Mouse (Mus musculus) hindbrain, embryonic 11.5 days (tissue): ENCODE measurements around the gene Slc10a7. TPM values are rescaled to one million over a fixed set of nuclear protein-coding genes. Genes with fewer than 3 reads are reported as not detected.

Experiments
- ATAC-seq: fragments of 200-750 bp; cut with Nextera tagmentation; 2 replicates; pipeline ENCODE4 v1.8.0; 2017; ENCODE audit warnings: mild to moderate bottlenecking, moderate TSS enrichment, moderate library complexity; ENCODE audit not compliant: low FRiP score
- DNase-seq: peaks from one replicate; pipeline ENCODE4 v3.0.0-alpha.2; 2015; ENCODE audit warnings: low spot score
- H3K27ac ChIP-seq: fragments of 300-500 bp; sonication (generic); 2 replicates; pipeline ENCODE4 v1.5.1; 2014; ENCODE audit warnings: mild to moderate bottlenecking, low read depth, low read length
- H3K27me3 ChIP-seq: fragments of 300-500 bp; sonication (generic); 2 replicates; pipeline ENCODE4 v1.6.1; 2014; ENCODE audit warnings: mild to moderate bottlenecking, low read length, moderate library complexity, mixed read lengths; ENCODE audit not compliant: control insufficient read depth, insufficient read depth
- H3K36me3 ChIP-seq: fragments of 300-500 bp; sonication (generic); 2 replicates; pipeline ENCODE4 v1.6.1; 2014; ENCODE audit warnings: mild to moderate bottlenecking, low read length, moderate library complexity, mixed read lengths; ENCODE audit not compliant: control insufficient read depth, insufficient read depth
- H3K4me1 ChIP-seq: fragments of 300-500 bp; sonication (generic); replicated peaks from 2 replicates; pipeline ENCODE4 v1.6.1; 2014; ENCODE audit warnings: low read length, mixed read lengths; ENCODE audit not compliant: control insufficient read depth, insufficient read depth
- H3K4me2 ChIP-seq: fragments of 300-500 bp; sonication (generic); replicated peaks from 2 replicates; pipeline ENCODE4 v1.6.1; 2014; ENCODE audit warnings: mild to moderate bottlenecking, low read depth, low read length
- H3K4me3 ChIP-seq: fragments of 300-500 bp; sonication (generic); 2 replicates; pipeline ENCODE4 v1.5.1; 2014; ENCODE audit warnings: low read depth, low read length
- H3K9ac ChIP-seq: fragments of 300-500 bp; sonication (generic); 2 replicates; pipeline ENCODE4 v1.6.1; 2014; ENCODE audit warnings: low read depth, low read length
- H3K9me3 ChIP-seq: fragments of 300-500 bp; sonication (generic); 2 replicates; pipeline ENCODE4 v1.6.1; 2016; ENCODE audit warnings: low read length; ENCODE audit not compliant: control insufficient read depth
- WGBS: fragments of 180-500 bp; shearing (Covaris S2); extraction: QIAGEN DNeasy Blood & Tissue Kit; methylation state at CpG from one replicate; pipeline ENCODE4 v1.1.7; 2014; 5-methylcytosine and 5-hydroxymethylcytosine counted together
- polyA plus RNA-seq: library from polyadenylated mRNA; unstranded; fragments of >200 nt; fragmentation: Nextera tagmentation; extraction: Ambion mirVana; gene quantifications from 2 replicates; pipeline ENCODE4 v1.2.1, GENCODE M21; 2014

Gene Slc10a7
- polyA plus RNA-seq, 1 experiment from 2014 or later, result 12.8 TPM

DNA sequence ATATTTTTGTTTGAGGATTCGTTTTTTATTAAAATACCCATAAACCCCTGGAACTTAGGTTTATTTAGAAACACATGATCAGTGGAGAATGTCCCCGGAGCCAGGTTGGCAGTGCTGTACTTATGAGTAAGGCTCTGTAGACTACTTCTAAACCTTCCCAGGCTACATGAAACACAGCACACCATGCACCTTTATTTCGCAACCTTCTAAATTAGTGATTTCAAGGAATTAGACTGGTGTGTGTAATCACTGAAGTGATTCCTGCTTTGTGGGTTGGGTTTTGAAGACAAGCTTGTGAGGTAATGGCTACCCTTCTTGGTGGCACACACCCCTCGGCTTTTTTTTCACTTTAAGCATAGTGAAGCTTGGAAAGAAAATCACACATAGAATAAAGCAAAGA, 46.7 kb downstream of the Slc10a7 start:
- 93% methylated on average over 4 of the region's 4 CpGs for WGBS
- no peaks in the 10 kb centered on the region for H3K9me3 ChIP-seq
- H3K4me1 ChIP-seq, result 0 out of 2 replicates have a peak, but pooled peaks cover 4% of the 10 kb centered on the region
- no peak overlapping the region for H3K4me3 ChIP-seq
- H3K4me2 ChIP-seq, result no peak overlapping the region
- no peak overlapping the region for H3K9ac ChIP-seq
- ATAC-seq (no peak), DNase-seq (no peak)
- H3K27ac ChIP-seq, result no peak overlapping the region
- no peaks in the 10 kb centered on the region for H3K36me3 ChIP-seq
- H3K27me3 ChIP-seq, result no peaks in the 10 kb centered on the region

- ATAC-seq, result peak; percentile 89
- 0 out of 2 replicates have a peak, but pooled peaks cover 3% of the 10 kb centered on the region for H3K9me3 ChIP-seq
- no peak overlapping the region for H3K4me2 ChIP-seq
- 0 out of 2 replicates have a peak, but pooled peaks cover 2% of the 10 kb centered on the region for H3K36me3 ChIP-seq
- peak overlapping the region; percentile 75 for H3K27ac ChIP-seq
- H3K4me3 ChIP-seq, result no peak overlapping the region
- H3K27me3 ChIP-seq, result no peaks in the 10 kb centered on the region
- no peak overlapping the region for H3K9ac ChIP-seq
- WGBS, result 23% methylated on average over 11 of the region's 11 CpGs
- H3K4me1 ChIP-seq, result 0 out of 2 replicates have a peak, but pooled peaks cover 4% of the 10 kb centered on the region
- peak; percentile 68 for DNase-seq
Measured at GRCm38 (mm10) chr8:78556773-78557434, 47.8 kb downstream of the Slc10a7 start.

GRCm38 (mm10) chr8:78561620-78562019, 52.5 kb downstream of the Slc10a7 start:
- 88% methylated on average over 6 of the region's 6 CpGs for WGBS
- no peak overlapping the region for H3K4me3 ChIP-seq
- H3K27me3 ChIP-seq, result no peaks in the 10 kb centered on the region
- ATAC-seq (no peak), DNase-seq (no peak)
- no peak overlapping the region for H3K27ac ChIP-seq
- 0 out of 2 replicates have a peak, but pooled peaks cover 2% of the 10 kb centered on the region for H3K4me1 ChIP-seq
- H3K9me3 ChIP-seq, result 0 out of 2 replicates have a peak, but pooled peaks cover 3% of the 10 kb centered on the region
- no peak overlapping the region for H3K9ac ChIP-seq
- H3K36me3 ChIP-seq, result 0 out of 2 replicates have a peak, but pooled peaks cover 2% of the 10 kb centered on the region
- H3K4me2 ChIP-seq, result no peak overlapping the region

- H3K4me1 ChIP-seq, result no peaks in the 10 kb centered on the region
- H3K27ac ChIP-seq, result no peak overlapping the region
- H3K36me3 ChIP-seq, result 0 out of 2 replicates have a peak, but pooled peaks cover 2% of the 10 kb centered on the region
- H3K9ac ChIP-seq, result no peak overlapping the region
- H3K27me3 ChIP-seq, result no peaks in the 10 kb centered on the region
- no peak overlapping the region for H3K4me2 ChIP-seq
- no peak overlapping the region for H3K4me3 ChIP-seq
- H3K9me3 ChIP-seq, result 0 out of 2 replicates have a peak, but pooled peaks cover 3% of the 10 kb centered on the region
- WGBS, result 85% methylated on average over 2 of the region's 2 CpGs
- DNase-seq (no peak), ATAC-seq (no peak)
Measured at GRCm38 (mm10) chr8:78563466-78564058, 54.4 kb downstream of the Slc10a7 start.

DNA sequence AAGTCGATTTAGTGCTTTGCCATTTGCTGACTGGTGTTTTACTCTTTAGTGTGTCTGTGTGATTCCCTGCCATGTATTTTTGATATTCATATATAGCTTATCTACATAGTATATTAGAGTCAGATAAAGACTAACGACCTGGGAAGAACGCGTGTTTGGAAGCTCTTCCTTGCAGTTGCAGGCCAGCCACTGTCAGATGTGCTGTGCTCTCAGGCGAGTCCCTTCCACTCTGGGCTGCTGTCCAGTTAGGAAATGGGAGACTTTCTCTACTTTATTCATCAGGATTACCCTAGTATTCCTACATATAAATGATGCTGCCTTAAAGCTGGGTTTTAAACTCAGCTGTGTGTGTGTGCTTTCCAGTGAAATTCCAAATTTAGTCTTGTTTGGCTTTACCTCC, 55.1 kb downstream of the Slc10a7 start:
- H3K36me3 ChIP-seq, result 0 out of 2 replicates have a peak, but pooled peaks cover 2% of the 10 kb centered on the region
- H3K9ac ChIP-seq, result no peak overlapping the region
- DNase-seq (no peak), ATAC-seq (no peak)
- no peak overlapping the region for H3K4me2 ChIP-seq
- H3K27me3 ChIP-seq, result no peaks in the 10 kb centered on the region
- no peaks in the 10 kb centered on the region for H3K4me1 ChIP-seq
- H3K4me3 ChIP-seq, result no peak overlapping the region
- WGBS, result 88% methylated on average over 5 of the region's 5 CpGs
- no peak overlapping the region for H3K27ac ChIP-seq
- 0 out of 2 replicates have a peak, but pooled peaks cover 3% of the 10 kb centered on the region for H3K9me3 ChIP-seq

GRCm38 (mm10) chr8:78568196-78568595, 59.0 kb downstream of the Slc10a7 start:
- Histone ChIP-seq H3K27ac (no peak overlapping the region), H3K9ac (no peak overlapping the region), H3K27me3 (no peaks in the 10 kb centered on the region), H3K4me1 (no peaks in the 10 kb centered on the region), H3K36me3 (no peaks in the 10 kb centered on the region), H3K4me2 (no peak overlapping the region), H3K9me3 (no peaks in the 10 kb centered on the region), H3K4me3 (no peak overlapping the region)
- no peak for DNase-seq
- ATAC-seq, result no peak
- 86% methylated on average over 8 of the region's 8 CpGs for WGBS

DNA sequence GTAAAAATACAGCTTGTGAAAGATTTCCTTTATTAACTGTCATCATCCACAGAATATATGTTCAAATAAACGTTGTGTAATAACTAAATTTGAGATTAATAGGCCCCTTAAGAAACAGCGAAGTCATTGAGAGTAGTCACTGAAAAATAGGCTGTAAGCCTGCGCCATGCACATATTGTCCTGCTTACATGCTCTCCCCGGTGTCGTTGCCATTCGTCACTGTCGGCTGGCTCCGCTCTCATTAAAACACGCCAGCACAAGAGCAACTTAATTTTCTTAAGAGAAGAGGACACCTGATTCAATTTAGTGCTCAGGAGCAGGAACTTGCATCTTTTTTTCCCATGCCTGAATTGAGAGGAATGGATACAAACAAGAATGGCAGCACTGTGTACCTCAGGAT, 62.4 kb downstream of the Slc10a7 start:
- no peak overlapping the region for H3K4me2 ChIP-seq
- H3K27ac ChIP-seq, result no peak overlapping the region
- H3K4me3 ChIP-seq, result no peak overlapping the region
- H3K4me1 ChIP-seq, result no peaks in the 10 kb centered on the region
- H3K27me3 ChIP-seq, result no peaks in the 10 kb centered on the region
- H3K9ac ChIP-seq, result no peak overlapping the region
- ATAC-seq, result peak; percentile 61; the same call in 1 of the 2 replicates
- no peaks in the 10 kb centered on the region for H3K36me3 ChIP-seq
- 35% methylated on average over 9 of the region's 9 CpGs for WGBS
- no peaks in the 10 kb centered on the region for H3K9me3 ChIP-seq
- DNase-seq, result no peak

GRCm38 (mm10) chr8:78574207-78574606, 65.1 kb downstream of the Slc10a7 start:
- no peak overlapping the region for H3K9ac ChIP-seq
- 75% methylated on average over 7 of the region's 7 CpGs for WGBS
- no peak overlapping the region for H3K4me2 ChIP-seq
- ATAC-seq (no peak), DNase-seq (no peak)
- no peak overlapping the region for H3K4me3 ChIP-seq
- H3K27ac ChIP-seq, result no peak overlapping the region
- H3K9me3 ChIP-seq, result no peaks in the 10 kb centered on the region
- H3K4me1 ChIP-seq, result peaks cover 11% of the 10 kb centered on the region; the same call in 1 of the 2 replicates
- no peaks in the 10 kb centered on the region for H3K27me3 ChIP-seq
- H3K36me3 ChIP-seq, result no peaks in the 10 kb centered on the region

DNA sequence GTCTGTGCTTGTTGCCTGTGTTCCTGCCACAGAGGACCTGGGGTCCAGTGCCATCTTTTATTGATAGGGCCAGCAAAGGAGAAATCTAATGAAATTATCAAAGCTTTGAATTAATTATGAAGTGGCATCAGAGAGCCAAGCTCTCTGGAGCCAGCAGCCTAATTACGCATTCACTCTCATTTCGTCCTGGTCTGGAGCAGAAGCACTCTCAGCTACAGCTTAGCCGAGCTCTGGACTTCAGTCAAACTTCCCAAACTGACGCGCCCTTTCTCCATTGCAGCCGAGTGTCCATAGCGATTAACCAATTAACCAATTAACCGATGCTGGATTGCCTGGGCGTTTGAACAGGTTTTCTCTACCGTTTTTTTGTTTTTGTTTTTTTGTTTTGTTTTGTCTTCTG, 68.4 kb downstream of the Slc10a7 start:
- DNase-seq, result no peak
- Histone ChIP-seq H3K4me3 (no peak overlapping the region), H3K36me3 (no peaks in the 10 kb centered on the region), H3K9me3 (no peaks in the 10 kb centered on the region), H3K4me2 (no peak overlapping the region), H3K27me3 (no peaks in the 10 kb centered on the region), H3K27ac (no peak overlapping the region), H3K4me1 (peaks cover 11% of the 10 kb centered on the region; the same call in 1 of the 2 replicates), H3K9ac (no peak overlapping the region)
- ATAC-seq, result no peak
- WGBS, result 29% methylated on average over 10 of the region's 10 CpGs
